35 mouse cellular contexts compared by ENCODE assay signal in genomic region chr16:40607509-40607908, GRCm38 (mm10).
"Had no signal": no experiment of that assay in that cellular context is flagged by ENCODE, and none has a peak within 500 bp of the region (broad histone marks: within the 10 kb centered on the region; RNA-seq: fewer than 3 reads in every experiment).

No protein-coding gene starts in this region.

- H3K9ac ChIP-seq: heart, embryonic 12.5 days; heart, embryonic 13.5 days; heart, embryonic 15.5 days; hindbrain, embryonic 12.5 days; hindbrain, embryonic 13.5 days; hindbrain, embryonic 14.5 days; hindbrain, embryonic 15.5 days; intestine, embryonic 15.5 days; kidney, embryonic 15.5 days had no signal

- H3K4me1 ChIP-seq: heart, embryonic 10.5 days; heart, embryonic 12.5 days; heart, embryonic 13.5 days; heart, embryonic 15.5 days; hindbrain, embryonic 10.5 days; hindbrain, embryonic 12.5 days; hindbrain, embryonic 13.5 days; hindbrain, embryonic 15.5 days; intestine, embryonic 15.5 days; kidney, embryonic 15.5 days had no signal

- H3K27me3 ChIP-seq: heart, embryonic 12.5 days; heart, embryonic 13.5 days; heart, embryonic 15.5 days; hindbrain, embryonic 12.5 days; hindbrain, embryonic 13.5 days; hindbrain, embryonic 15.5 days; intestine, embryonic 15.5 days; kidney, embryonic 15.5 days had no signal

- ATAC-seq: hindbrain, embryonic 16.5 days; hindbrain, postnatal 0 days; inflammation-experienced regulatory T-cells, adult 6 months; intestine, embryonic 15.5 days; intestine, embryonic 16.5 days; intestine, postnatal 0 days had no signal

- H3K36me3 ChIP-seq: heart, embryonic 10.5 days; heart, embryonic 12.5 days; heart, embryonic 13.5 days; heart, embryonic 15.5 days; hindbrain, embryonic 10.5 days; hindbrain, embryonic 12.5 days; hindbrain, embryonic 13.5 days; hindbrain, embryonic 15.5 days; intestine, embryonic 15.5 days; kidney, embryonic 15.5 days had no signal

- H3K4me3 ChIP-seq: heart, embryonic 10.5 days; heart, embryonic 12.5 days; heart, embryonic 13.5 days; heart, embryonic 15.5 days; hindbrain, embryonic 10.5 days; hindbrain, embryonic 12.5 days; hindbrain, embryonic 13.5 days; hindbrain, embryonic 15.5 days; intestine, embryonic 15.5 days; kidney, embryonic 15.5 days; layer of hippocampus, adult 2 months had no signal

- H3K27ac ChIP-seq: heart, embryonic 10.5 days; heart, embryonic 13.5 days; heart, embryonic 15.5 days; hindbrain, embryonic 10.5 days; hindbrain, embryonic 12.5 days; hindbrain, embryonic 13.5 days; hindbrain, embryonic 14.5 days; hindbrain, embryonic 15.5 days; hindbrain, postnatal 0 days; intestine, embryonic 15.5 days; kidney, embryonic 15.5 days; kidney, postnatal 0 days; layer of hippocampus, adult 2 months had no signal

- H3K9me3 ChIP-seq: heart, embryonic 10.5 days; heart, embryonic 12.5 days; heart, embryonic 13.5 days; heart, embryonic 15.5 days; hindbrain, embryonic 10.5 days; hindbrain, embryonic 12.5 days; hindbrain, embryonic 13.5 days; hindbrain, embryonic 15.5 days; intestine, embryonic 15.5 days; kidney, embryonic 15.5 days had no signal

- H3K4me2 ChIP-seq: heart, embryonic 11.5 days; heart, embryonic 12.5 days; heart, embryonic 13.5 days; heart, embryonic 15.5 days; hindbrain, embryonic 12.5 days; hindbrain, embryonic 13.5 days; hindbrain, embryonic 14.5 days; hindbrain, embryonic 15.5 days; intestine, embryonic 15.5 days; kidney, embryonic 15.5 days had no signal

- DNase-seq: heart, postnatal 10 days; heart, postnatal 14 days; heart, postnatal 36 days; heart, postnatal 4 days; kidney, adult 11 months; kidney, adult 18-20 months; kidney, adult 2 months; kidney, adult 8-10 months; kidney, adult 9 months; kidney, postnatal 10 days; kidney, postnatal 14 days; kidney, postnatal 25 days; kidney, postnatal 36 days; kidney, postnatal 4 days; layer of hippocampus, adult 9-11 months; layer of hippocampus, postnatal 36 days had no signal
